Mouse (Mus musculus) liver, embryonic 11.5 days (tissue): ENCODE measurements around the gene Zmiz1. TPM values are rescaled to one million over a fixed set of nuclear protein-coding genes. Genes with fewer than 3 reads are reported as not detected.

ENCODE experiments used
- ATAC-seq: fragments of 200-750 bp; cut with Nextera tagmentation; replicated peaks from 2 replicates; pipeline ENCODE4 v1.8.0; 2017; ENCODE audit warnings: moderate number of reproducible peaks, mild to moderate bottlenecking, moderate TSS enrichment, moderate library complexity; ENCODE audit not compliant: low FRiP score
- DNase-seq: peaks from one replicate; pipeline ENCODE4 v3.0.0-alpha.2; 2017; ENCODE audit warnings: low spot score
- H3K27ac ChIP-seq: fragments of 300-500 bp; sonication (generic); 2 replicates; pipeline ENCODE4 v1.5.1; 2014; ENCODE audit warnings: mild to moderate bottlenecking, low read depth, low read length, control low read depth
- H3K27me3 ChIP-seq: fragments of 300-500 bp; sonication (generic); replicated peaks from 2 replicates; pipeline ENCODE4 v1.6.1; 2014; ENCODE audit warnings: low read length, mixed read lengths; ENCODE audit not compliant: control insufficient read depth, insufficient read depth
- H3K36me3 ChIP-seq: fragments of 300-500 bp; sonication (generic); 2 replicates; pipeline ENCODE4 v1.6.1; 2014; ENCODE audit warnings: mild to moderate bottlenecking, low read length, moderate library complexity, mixed read lengths; ENCODE audit not compliant: control insufficient read depth, insufficient read depth
- H3K4me1 ChIP-seq: fragments of 300-500 bp; sonication (generic); replicated peaks from 2 replicates; pipeline ENCODE4 v1.6.1; 2014; ENCODE audit warnings: low read length, mixed read lengths; ENCODE audit not compliant: control insufficient read depth, insufficient read depth
- H3K4me2 ChIP-seq: fragments of 300-500 bp; sonication (generic); 2 replicates; pipeline ENCODE4 v1.6.1; 2014; ENCODE audit warnings: mild to moderate bottlenecking, control low read depth, moderate library complexity
- H3K4me3 ChIP-seq: fragments of 300-500 bp; sonication (generic); 2 replicates; pipeline ENCODE4 v1.5.1; 2014; ENCODE audit warnings: low read depth, low read length, control low read depth
- H3K9ac ChIP-seq: fragments of 300-500 bp; sonication (generic); 2 replicates; pipeline ENCODE4 v1.6.1; 2014; ENCODE audit warnings: low read depth, low read length, control low read depth
- H3K9me3 ChIP-seq: fragments of 300-500 bp; sonication (generic); 2 replicates; pipeline ENCODE4 v1.6.1; 2016; ENCODE audit warnings: low read length, inconsistent platforms, mixed read lengths; ENCODE audit not compliant: control insufficient read depth
- WGBS: fragments of 180-500 bp; shearing (Covaris S2); extraction: QIAGEN DNeasy Blood & Tissue Kit; methylation state at CpG from one replicate; pipeline ENCODE4 v1.1.7; 2014; 5-methylcytosine and 5-hydroxymethylcytosine counted together
- polyA plus RNA-seq: library from polyadenylated mRNA; unstranded; fragments of >200 nt; fragmentation: Nextera tagmentation; extraction: Ambion mirVana; gene quantifications from 2 replicates; pipeline ENCODE4 v1.2.1, GENCODE M21; 2014

Gene Zmiz1
- polyA plus RNA-seq, 1 experiment from 2014 or later = 31.0 TPM

- WGBS = 59% methylated on average over 7 of the region's 7 CpGs
- Histone ChIP-seq H3K36me3 (no peaks in the 10 kb centered on the region), H3K4me3 (no peak overlapping the region), H3K27ac (no peak overlapping the region), H3K9ac (no peak overlapping the region), H3K27me3 (no peaks in the 10 kb centered on the region), H3K4me2 (no peak overlapping the region), H3K4me1 (peaks cover 75% of the 10 kb centered on the region), H3K9me3 (no peaks in the 10 kb centered on the region)
- ATAC-seq = no peak
- DNase-seq = no peak
Observed at GRCm38 (mm10) chr14:25498367-25498766, 39.4 kb downstream of the Zmiz1 start.

- no peak overlapping the region for H3K27ac ChIP-seq
- H3K4me3 ChIP-seq = no peak overlapping the region
- peaks cover 6% of the 10 kb centered on the region; the same call in 1 of the 2 replicates for H3K36me3 ChIP-seq
- no peak overlapping the region for H3K9ac ChIP-seq
- DNase-seq = no peak
- peaks cover 66% of the 10 kb centered on the region for H3K4me1 ChIP-seq
- H3K4me2 ChIP-seq = no peak overlapping the region
- WGBS = 66% methylated on average over 3 of the region's 3 CpGs
- no peaks in the 10 kb centered on the region for H3K9me3 ChIP-seq
- no peak for ATAC-seq
- H3K27me3 ChIP-seq = no peaks in the 10 kb centered on the region
Observed at GRCm38 (mm10) chr14:25499526-25499925, 40.5 kb downstream of the Zmiz1 start.

- Histone ChIP-seq H3K4me3 (no peak overlapping the region), H3K4me2 (no peak overlapping the region), H3K27me3 (no peaks in the 10 kb centered on the region), H3K9ac (no peak overlapping the region), H3K9me3 (no peaks in the 10 kb centered on the region), H3K4me1 (peaks cover 66% of the 10 kb centered on the region), H3K27ac (no peak overlapping the region), H3K36me3 (peaks cover 8% of the 10 kb centered on the region; the same call in 1 of the 2 replicates)
- DNase-seq (no peak), ATAC-seq (peak; percentile 38; the same call in 1 of the 2 replicates)
- 24% methylated on average over 3 of the region's 3 CpGs for WGBS
Observed at GRCm38 (mm10) chr14:25500511-25501120, 41.6 kb downstream of the Zmiz1 start.

- peaks cover 8% of the 10 kb centered on the region; the same call in 1 of the 2 replicates for H3K36me3 ChIP-seq
- DNase-seq (no peak), ATAC-seq (no peak)
- H3K27ac ChIP-seq = no peak overlapping the region
- H3K4me2 ChIP-seq = no peak overlapping the region
- no peaks in the 10 kb centered on the region for H3K9me3 ChIP-seq
- WGBS = 77% methylated on average over 5 of the region's 5 CpGs
- H3K4me3 ChIP-seq = no peak overlapping the region
- no peak overlapping the region for H3K9ac ChIP-seq
- H3K27me3 ChIP-seq = no peaks in the 10 kb centered on the region
- peaks cover 60% of the 10 kb centered on the region for H3K4me1 ChIP-seq
Observed at GRCm38 (mm10) chr14:25501481-25501880, 42.5 kb downstream of the Zmiz1 start.

GRCm38 (mm10) chr14:25502355-25502754, 43.4 kb downstream of the Zmiz1 start:
- Histone ChIP-seq H3K9ac (no peak overlapping the region), H3K9me3 (no peaks in the 10 kb centered on the region), H3K4me1 (peaks cover 54% of the 10 kb centered on the region), H3K4me3 (no peak overlapping the region), H3K27ac (no peak overlapping the region), H3K27me3 (no peaks in the 10 kb centered on the region), H3K36me3 (peaks cover 8% of the 10 kb centered on the region; the same call in 1 of the 2 replicates), H3K4me2 (no peak overlapping the region)
- no peak for ATAC-seq
- no peak for DNase-seq
- WGBS = 85% methylated on average over 3 of the region's 3 CpGs

- H3K9ac ChIP-seq = no peak overlapping the region
- ATAC-seq (no peak), DNase-seq (no peak)
- peaks cover 47% of the 10 kb centered on the region for H3K4me1 ChIP-seq
- H3K4me3 ChIP-seq = no peak overlapping the region
- WGBS = 58% methylated on average over 3 of the region's 3 CpGs
- no peak overlapping the region for H3K27ac ChIP-seq
- no peak overlapping the region for H3K4me2 ChIP-seq
- H3K9me3 ChIP-seq = no peaks in the 10 kb centered on the region
- H3K36me3 ChIP-seq = peaks cover 8% of the 10 kb centered on the region; the same call in 1 of the 2 replicates
- no peaks in the 10 kb centered on the region for H3K27me3 ChIP-seq
Observed at GRCm38 (mm10) chr14:25504241-25504640, 45.3 kb downstream of the Zmiz1 start.

- peaks cover 43% of the 10 kb centered on the region for H3K4me1 ChIP-seq
- H3K9me3 ChIP-seq = no peaks in the 10 kb centered on the region
- no peak overlapping the region for H3K4me2 ChIP-seq
- no peak overlapping the region; the same call in 1 of the 2 replicates for H3K27ac ChIP-seq
- no peaks in the 10 kb centered on the region for H3K27me3 ChIP-seq
- 49% methylated on average over 6 of the region's 6 CpGs for WGBS
- peaks cover 8% of the 10 kb centered on the region; the same call in 1 of the 2 replicates for H3K36me3 ChIP-seq
- DNase-seq (no peak), ATAC-seq (no peak)
- H3K4me3 ChIP-seq = no peak overlapping the region
- no peak overlapping the region for H3K9ac ChIP-seq
Observed at GRCm38 (mm10) chr14:25505201-25505671, 46.3 kb downstream of the Zmiz1 start.

- Histone ChIP-seq H3K4me1 (peaks cover 61% of the 10 kb centered on the region), H3K9me3 (no peaks in the 10 kb centered on the region), H3K27me3 (no peaks in the 10 kb centered on the region), H3K9ac (no peak overlapping the region), H3K36me3 (peaks cover 8% of the 10 kb centered on the region; the same call in 1 of the 2 replicates), H3K4me2 (no peak overlapping the region), H3K27ac (0 out of 2 replicates have a peak overlapping the region, but pooled peaks have one; percentile 11), H3K4me3 (no peak overlapping the region)
- DNase-seq (no peak), ATAC-seq (no peak)
- 82% methylated on average over 13 of the region's 13 CpGs for WGBS
Observed at GRCm38 (mm10) chr14:25508111-25508756, 49.2 kb downstream of the Zmiz1 start.
